Mouse (Mus musculus): ENCODE measurements around the gene Bmp3.

GRCm38 (mm10) chr5:98833760-98834159 lies 20.5 kb upstream of the Bmp3 start:
- TF ChIP-seq POLR2A (IDR thresholded peaks at IDR 0.05; ENCODE audit: low read depth, low read length) (no peak), CTCF (IDR thresholded peaks at IDR 0.05; ENCODE audit: extremely low read depth, insufficient read length, insufficient replicate concordance, low read depth, low read length) (no peak)
